Mouse (Mus musculus) 416B (cell line): ENCODE measurements around the gene Tpgs1.
A peak's percentile ranks its signal among the peaks of the same experiment; 100 is the strongest.

ENCODE experiments used
- DNase-seq: peaks from one replicate; pipeline ENCODE4 v3.0.0; 2011; ENCODE audit warnings: low read depth

Tpgs1 gene

DNA sequence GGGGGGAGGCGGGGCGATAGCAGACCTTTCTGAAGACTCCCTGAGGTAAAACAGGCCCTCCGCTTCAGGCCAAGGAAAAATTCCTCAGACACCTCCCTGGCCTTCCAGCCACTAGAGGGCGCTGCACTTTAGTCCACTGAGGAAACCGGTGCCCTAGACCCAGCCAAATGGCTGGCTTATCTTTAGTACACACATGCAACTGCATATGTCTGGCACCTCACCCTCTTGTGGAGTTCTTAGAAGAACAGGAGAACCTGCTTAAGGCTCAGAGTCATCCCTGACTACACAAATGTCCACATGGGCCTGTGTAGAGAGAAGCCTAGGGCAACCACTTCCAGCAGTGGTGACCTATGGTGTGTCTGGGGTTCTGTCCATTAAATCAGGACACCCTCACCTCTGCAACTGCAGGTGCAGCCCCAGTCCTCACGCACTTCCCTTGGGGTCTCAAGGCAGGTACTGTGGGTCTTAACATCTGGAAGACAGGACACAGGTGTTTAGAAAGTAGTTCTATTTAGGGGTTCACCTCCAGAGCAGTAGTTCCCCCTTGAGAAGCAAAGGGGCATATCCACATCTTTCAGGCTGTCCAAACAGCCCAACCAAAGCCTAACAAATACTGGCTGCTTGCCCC is 43.4 kb downstream of the Tpgs1 start:
- peak; percentile 83 for DNase-seq

DNA sequence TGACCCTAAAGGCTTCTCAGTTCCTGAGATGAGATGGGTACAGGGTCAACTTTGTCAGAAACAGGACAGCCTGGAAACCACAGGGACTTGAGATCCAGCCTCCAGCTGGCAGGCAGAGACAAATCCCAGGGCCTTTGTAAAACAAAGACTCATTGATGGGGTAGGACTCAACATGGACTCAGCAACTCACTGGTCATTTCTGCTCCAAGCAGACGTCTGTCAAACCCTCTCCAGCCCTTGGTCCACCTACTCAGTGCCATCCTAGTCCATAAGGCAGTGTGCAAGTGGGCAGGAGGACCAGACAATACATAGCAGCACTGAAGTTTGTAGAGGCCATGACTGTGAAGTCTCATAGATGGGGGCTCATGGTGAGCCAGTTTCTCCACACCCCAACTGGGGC is 44.0 kb downstream of the Tpgs1 start:
- no peak for DNase-seq

DNA sequence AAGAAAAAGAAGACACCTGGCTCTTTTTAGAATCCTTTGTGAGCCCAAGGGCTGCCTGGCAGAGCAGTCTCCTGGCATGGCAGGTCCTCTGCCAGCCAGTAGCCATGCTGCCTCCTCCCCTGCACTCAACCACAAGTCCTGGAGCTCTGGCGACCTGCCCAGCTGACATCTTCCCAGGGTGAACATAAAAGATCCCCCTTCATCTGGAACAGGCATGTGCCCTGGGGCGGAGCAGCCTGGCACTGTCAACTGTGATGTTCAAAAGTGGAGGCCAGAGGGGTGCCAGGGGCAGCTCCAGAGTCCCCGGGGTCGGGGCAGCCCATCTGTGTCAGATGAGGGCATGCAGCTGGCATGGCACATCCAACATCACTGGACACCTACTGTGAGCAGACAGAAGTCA is 45.8 kb downstream of the Tpgs1 start:
- no peak for DNase-seq

DNA sequence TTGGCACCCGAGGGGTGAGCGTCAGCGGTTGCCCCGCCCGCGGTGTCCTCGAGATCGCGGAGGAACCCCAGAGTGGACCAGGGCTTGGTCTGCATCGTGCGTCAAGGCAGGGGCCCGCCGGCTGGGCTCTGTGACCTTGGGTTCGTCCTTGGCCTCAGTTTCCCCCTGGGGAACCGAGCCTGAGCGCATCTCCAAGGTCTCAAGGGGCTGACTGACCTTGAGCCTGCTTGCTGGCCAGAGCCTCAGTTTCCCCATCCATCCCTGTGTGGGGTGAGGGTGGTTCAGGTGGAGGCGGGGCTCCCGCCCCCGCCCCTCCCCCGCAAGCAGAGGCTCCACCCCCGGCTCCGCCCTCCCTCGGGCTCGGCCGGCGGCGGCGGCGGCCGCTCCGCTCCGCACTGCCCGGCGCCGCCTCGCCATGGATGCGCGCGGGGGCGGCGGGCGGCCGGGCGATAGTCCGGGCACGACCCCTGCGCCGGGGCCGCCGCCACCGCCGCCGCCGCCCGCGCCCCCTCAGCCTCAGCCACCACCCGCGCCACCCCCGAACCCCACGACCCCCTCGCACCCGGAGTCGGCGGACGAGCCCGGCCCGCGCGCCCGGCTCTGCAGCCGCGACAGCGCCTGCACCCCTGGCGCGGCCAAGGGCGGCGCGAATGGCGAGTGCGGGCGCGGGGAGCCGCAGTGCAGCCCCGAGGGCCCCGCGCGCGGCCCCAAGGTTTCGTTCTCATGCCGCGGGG is 47.3 kb downstream of the Tpgs1 start, which contains the start of gene Hcn2:
Gene Hcn2, plus strand, starts transcription at position 381 of the 734 bp plus-strand sequence.
- DNase-seq, result no peak

DNA sequence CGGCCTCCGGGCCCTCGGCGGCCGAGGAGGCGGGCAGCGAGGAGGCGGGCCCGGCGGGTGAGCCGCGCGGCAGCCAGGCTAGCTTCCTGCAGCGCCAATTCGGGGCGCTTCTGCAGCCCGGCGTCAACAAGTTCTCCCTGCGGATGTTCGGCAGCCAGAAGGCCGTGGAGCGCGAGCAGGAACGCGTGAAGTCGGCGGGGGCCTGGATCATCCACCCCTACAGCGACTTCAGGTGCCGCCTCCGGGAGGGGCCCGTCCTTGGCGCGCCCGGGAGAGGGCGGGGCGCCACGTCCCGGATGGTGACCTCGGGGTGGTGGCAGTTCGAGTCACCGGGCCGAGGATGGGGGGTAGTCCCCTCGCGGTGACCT is 47.8 kb downstream of the Tpgs1 start:
- DNase-seq, result no peak

DNA sequence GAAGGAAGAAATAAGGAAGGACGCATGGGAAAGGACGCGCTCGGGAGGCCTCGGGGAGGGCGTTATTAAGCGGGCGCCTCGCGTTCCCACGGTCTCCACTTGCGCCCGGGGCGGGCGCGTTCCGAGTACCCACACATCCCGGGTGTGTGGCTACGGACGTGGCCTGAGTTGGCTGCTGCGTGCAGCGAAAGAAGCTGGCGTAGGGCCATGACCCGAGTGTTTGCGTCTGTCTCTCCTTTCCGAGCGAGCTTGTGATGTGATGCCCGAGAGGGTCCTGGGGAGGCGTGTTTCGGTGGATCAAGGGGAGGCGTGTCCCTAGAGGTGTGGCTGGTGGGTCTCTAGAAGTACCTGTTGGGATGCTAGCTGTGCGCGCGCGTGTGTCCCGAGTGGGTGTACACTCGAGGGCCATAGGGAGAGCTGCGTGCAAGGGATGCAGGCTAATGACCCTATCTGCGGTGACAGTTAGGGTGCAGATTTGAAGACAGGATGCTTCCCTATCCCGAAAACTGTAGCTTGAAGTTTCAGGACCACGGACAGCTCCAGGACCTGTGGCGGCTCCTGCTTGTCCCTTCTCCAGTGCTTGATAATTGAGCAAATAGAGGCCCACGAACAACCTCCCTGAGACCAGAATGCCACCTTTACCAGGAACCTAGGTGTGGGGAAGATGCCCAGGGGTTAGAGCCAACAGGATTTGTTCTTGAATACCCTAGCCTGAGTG is 48.6 kb downstream of the Tpgs1 start:
- DNase-seq, result peak; percentile 68

DNA sequence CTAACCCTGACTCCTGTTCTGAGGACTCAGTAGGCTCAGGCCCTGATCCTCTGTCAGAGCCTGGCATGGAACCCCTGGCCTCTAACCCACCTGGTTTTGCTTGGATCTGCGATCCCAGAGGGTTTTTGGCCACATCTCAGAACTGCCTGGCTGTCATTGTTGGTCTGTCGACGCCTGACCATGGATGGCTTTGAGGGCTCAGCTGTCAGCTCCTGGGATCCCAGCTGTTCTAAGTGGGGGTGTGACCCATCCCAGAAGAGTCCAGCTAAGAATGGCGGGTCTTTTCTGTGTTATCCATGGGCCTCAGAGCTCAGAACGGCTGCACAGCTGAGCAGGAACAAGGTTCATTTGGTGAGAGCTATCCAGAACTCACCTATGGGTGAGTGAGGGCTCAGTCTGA is 51.9 kb downstream of the Tpgs1 start:
- no peak for DNase-seq

DNA sequence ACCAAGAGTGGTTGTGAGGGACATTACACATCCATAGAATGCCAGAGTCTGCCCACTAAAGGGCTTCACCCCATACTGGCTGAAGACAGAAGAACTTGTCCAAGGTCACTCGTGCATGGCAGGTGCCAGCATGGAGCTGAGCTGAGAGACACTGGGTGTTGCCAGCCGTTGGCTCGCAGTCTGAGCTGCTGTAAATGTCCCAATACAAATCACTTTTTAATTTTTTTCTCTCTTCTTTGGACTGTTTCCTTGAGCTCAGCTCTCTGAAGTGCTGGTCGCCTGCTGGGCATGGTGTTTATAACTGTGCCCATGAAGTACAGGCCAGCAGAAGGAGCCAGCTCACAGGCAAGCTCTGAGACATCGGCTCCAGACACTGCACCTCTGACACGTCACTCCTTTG is 53.9 kb downstream of the Tpgs1 start:
- DNase-seq, result no peak

DNA sequence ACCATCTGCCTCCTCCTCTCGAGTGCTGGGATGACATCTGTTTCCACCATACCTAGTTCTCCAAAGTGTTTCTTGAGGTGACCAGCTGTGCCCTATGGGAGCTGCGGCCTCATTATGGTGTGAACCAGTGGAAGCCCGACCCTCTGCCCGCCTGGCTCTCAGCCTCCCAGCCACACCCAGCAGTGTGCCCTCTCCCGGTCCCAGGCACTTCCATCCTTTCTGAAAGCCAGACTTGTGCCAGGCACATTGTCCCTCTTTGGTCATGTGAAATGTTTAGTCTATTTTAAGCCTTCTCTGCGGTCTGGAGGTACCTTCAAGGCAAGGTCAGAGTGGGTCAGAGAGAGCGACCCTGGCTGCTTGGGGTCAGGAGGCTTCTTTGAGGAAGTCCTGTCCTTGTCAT is 54.5 kb downstream of the Tpgs1 start:
- no peak for DNase-seq
